Mouse (Mus musculus): ENCODE measurements around the gene Klc4.

Gene Klc4

DNA sequence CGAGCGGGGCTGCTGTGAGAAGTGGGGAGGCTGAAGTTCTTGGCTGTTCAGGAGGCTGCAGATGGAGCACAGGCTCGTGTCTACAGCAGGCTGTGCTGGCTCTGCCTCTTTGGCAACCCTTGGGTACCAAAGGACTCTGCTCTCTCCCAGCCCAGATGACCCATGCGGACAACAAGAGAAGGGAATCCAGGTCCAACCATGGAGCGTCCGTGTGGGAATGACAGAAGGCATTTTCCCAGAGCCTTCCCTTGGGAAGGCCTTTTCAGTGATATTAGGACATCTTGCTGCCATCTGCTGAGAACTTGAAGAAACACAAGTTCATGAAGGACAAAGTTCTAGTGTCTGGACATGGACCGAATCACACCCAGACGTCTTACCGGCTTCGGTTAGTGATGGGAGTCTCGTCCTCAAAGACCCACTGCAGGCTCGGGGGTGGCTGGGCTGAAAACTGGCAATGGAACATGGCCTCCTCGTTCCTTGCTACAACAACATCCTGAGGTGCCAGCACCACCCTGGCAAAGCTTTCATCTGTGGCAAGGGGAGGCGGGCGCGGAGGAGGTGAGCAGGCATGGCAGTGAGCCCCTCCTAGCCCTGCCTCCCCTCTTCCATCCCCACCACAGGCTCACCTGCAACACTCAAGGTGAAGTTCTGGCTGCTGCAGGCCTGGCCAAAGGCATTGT, 56.0 kb downstream of the Klc4 start:
- DNase-seq (ENCODE audit: low spot score in 2 of 2) = no peak

DNA sequence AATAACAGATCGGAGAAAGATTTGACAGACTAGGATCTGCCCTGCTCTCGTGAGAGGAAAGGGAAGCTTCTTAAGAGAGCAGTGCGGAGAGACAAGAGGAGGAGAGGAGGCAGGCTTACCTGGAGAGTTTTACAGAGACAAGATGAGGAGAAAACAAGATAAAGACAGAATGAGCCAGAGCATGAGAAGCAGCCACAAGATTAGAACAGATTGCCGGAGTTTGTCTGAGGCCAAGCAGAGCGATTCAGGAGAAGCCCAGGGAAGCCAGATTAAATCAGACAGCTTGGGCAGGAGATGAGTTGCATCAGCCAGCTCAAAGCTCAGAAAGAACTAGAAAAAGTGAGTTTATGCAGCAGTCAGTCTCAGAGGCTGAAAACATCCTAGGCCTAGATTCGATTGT, 56.9 kb downstream of the Klc4 start:
- no peak for DNase-seq (ENCODE audit: low spot score in 2 of 2)

DNA sequence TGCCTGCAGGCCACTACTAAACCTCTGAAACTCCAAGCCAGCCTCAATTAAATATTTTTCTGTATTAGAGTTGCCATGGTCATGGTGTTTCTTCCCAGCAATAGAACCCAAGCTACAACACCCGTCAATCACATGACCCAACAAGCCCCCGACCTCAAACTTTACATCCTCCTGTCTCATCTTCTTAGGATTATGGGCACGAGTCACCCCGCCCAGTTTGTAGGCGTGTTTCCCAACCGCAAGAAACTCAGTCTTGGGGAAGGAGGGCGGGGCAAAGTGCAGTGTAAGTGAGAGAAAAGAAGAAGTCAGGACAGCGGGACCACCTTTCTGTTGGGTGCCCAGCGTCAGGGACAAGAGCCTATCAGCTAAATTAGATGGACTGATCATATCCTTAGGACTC, 57.6 kb downstream of the Klc4 start:
- DNase-seq (ENCODE audit: low spot score in 2 of 2) = no peak

DNA sequence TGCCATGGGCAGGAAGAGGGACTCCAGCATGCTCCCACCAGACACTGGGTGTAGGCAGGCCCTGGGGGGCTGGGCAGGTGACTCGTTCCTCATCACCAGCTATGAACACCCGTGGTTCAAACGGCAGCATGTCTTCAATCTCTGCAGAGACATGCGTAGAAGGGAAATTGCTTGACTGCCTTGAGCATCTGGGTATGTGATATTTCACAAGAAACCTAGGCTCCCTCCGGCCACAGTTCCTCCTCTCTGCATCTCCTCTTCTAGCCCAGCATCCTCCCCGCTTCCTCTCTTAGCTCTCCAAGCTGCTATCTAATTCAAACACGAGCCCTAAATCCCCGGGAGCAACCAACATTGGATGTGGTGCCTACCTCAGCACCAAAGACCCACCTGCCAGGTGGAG, 59.5 kb downstream of the Klc4 start:
- DNase-seq (ENCODE audit: low spot score in 2 of 2) = no peak
